Mouse (Mus musculus) macrophage (primary cell): ENCODE data around the gene Fgf18. TPM values are rescaled to one million over a fixed set of nuclear protein-coding genes. Genes with fewer than 3 reads are reported as not detected.

Source experiments
- H3K27ac ChIP-seq: fragments of 350-480 bp; formaldehyde crosslinking; 2 replicates; pipeline ENCODE4 v1.9.0; 2021
- H3K36me3 ChIP-seq: fragments of 350-480 bp; formaldehyde crosslinking; 2 replicates; pipeline ENCODE4 v1.9.0; 2021; ENCODE audit errors: inconsistent target
- H3K4me3 ChIP-seq: fragments of 350-480 bp; formaldehyde crosslinking; 2 replicates; pipeline ENCODE4 v1.9.0; 2021; ENCODE audit errors: inconsistent target
- H3K79me2 ChIP-seq: fragments of 350-480 bp; formaldehyde crosslinking; 2 replicates; pipeline ENCODE4 v1.9.0; 2021; ENCODE audit errors: inconsistent target
- WGBS: methylation state at CpG from one replicate; pipeline ENCODE4 v1.1.7; 2026; ENCODE audit warnings: inconsistent platforms; ENCODE audit not compliant: missing documents; 5-methylcytosine and 5-hydroxymethylcytosine counted together
- polyA plus RNA-seq: library from polyadenylated mRNA; stranded (reverse); fragments of 250-400 nt; gene quantifications from 3 replicates; pipeline ENCODE4 v1.2.4, GENCODE M21; 2018; ENCODE audit warnings: inconsistent platforms

The Fgf18 gene
- polyA plus RNA-seq, 1 experiment from 2014 or later, result not detected

DNA sequence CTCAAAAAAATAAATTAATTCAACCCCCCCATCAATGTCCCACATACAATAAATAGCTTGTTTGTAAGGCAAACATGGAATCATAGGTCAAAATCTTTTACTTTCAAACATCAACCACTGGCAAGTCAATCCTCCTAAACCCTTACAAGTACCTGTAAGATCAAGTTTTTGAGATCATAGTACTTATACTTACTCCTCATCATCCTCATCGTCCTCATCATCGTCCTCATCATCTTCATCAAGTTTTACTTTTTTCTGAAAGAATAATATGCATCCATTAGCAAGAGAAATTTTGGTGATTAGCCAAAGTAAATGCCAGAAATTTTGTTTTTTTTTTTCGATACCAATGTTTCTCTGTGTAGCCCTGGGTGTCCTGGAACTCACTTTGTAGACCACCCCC is 12.5 kb upstream of the Fgf18 start:
- peaks cover 55% of the 10 kb centered on the region for H3K36me3 ChIP-seq
- H3K79me2 ChIP-seq, result peaks cover 46% of the 10 kb centered on the region
- H3K4me3 ChIP-seq, result no peak overlapping the region
- no peak overlapping the region for H3K27ac ChIP-seq
- 100% methylated on average over 3 of the region's 3 CpGs for WGBS

DNA sequence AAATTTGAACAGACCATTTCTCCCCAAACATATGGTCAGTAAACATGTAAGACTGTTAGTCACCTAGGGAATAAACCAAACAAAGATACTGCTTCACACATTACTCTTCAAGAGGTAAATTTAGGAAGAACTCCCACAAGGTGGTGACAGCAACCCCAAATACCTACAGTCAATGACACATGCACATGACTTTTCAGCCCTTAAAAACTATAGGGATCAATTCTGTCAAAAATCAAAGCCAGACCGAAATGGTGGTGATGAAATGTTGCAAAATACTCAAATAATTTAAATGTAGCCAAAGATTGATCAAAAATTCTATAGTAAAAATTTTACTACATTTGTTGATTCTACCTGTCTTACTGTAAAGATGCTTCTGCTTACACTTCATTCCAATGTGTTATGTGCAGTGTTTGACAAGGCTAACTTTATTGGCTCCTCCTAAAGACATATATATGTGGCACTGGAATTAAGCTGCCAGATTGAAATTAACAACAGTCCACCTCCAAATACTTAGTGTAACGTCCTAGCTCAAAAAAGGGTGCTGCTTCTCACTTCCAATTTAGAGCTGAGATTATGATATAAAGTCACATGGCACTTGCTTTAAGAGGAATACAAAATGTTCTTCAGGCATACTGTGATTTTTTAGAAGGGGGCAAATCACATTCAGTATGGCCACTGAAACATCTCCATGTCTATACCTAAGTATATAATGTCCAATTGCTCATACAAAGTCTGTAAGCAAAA is 10.4 kb upstream of the Fgf18 start:
- Histone ChIP-seq H3K27ac (no peak overlapping the region), H3K36me3 (peaks cover 76% of the 10 kb centered on the region), H3K79me2 (peaks cover 44% of the 10 kb centered on the region), H3K4me3 (no peak overlapping the region)
- 83% methylated on average over 2 of the region's 2 CpGs for WGBS

DNA sequence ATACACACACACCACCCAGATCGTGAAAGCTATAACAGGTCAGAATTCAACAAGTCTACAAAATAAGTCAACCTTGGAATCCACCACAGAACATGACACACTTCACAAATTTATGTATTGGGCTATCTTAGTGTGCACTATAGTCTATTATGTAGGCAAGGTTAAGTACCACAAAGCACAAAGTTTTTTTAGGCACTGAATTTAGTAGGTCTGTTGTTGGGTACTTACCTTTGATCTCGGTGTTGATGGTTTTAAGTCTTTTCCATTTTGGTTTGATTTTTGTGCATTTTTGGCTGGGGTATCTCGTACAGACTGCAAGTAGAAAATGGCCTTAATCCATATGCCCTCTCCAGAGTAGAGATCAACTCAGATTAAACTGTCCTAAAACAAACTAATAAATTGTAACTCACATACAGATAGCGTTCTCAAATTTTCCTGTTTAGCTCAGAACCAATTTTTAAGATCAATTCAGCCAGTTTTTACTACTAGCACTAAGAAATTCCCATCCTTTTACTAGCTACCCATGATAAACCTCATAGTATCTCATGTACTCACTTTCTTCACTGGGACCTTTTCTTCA is 9.3 kb upstream of the Fgf18 start:
- 90% methylated on average over 4 of the region's 4 CpGs for WGBS

DNA sequence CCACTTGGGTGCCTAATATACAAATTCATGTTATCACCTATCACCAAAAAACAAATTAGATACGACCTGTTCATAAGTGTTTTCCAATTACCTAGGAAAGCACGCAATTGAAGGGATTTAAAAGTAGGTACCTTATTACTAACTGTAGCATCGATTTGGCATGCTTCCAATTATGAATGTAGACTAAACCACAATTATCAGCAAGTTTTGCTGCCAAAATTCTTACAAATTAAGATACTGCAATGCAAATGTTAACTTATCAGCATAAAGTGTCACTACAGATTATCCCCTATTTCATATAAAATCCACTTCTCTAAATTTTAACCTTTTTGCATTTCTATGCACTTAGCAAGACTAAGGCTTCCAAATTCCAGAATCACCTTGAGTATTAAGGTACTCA is 7.3 kb upstream of the Fgf18 start:
- 94% methylated on average over 3 of the region's 3 CpGs for WGBS
- Histone ChIP-seq H3K36me3 (peaks cover 85% of the 10 kb centered on the region), H3K27ac (no peak overlapping the region), H3K4me3 (no peak overlapping the region), H3K79me2 (peaks cover 13% of the 10 kb centered on the region)

More for the DNA sequence above, 9.3 kb upstream of the Fgf18 start:
- Histone ChIP-seq H3K27ac (no peak overlapping the region), H3K36me3 (peaks cover 84% of the 10 kb centered on the region), H3K79me2 (peaks cover 33% of the 10 kb centered on the region), H3K4me3 (no peak overlapping the region)

DNA sequence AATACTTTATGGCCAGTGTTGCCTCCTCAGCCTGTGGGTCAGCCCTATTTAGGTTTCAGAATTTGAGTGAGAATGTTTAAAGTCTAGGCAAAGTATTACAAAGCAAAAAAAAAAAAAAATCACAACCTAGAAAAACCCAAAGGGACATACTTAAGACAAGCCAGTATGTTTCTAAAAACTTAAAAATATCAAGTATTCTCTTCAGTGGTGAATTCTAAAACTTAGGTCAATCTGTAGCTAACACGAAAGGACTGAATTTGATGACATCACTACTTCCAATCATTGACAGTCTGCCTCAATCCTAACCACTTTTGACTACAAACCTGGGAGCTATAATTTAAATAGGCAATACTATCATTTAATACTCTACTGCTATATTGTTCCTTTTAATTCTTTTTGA is 5.8 kb upstream of the Fgf18 start:
- no peaks in the 10 kb centered on the region for H3K79me2 ChIP-seq
- 100% methylated on average over 1 of the region's 1 CpGs for WGBS

DNA sequence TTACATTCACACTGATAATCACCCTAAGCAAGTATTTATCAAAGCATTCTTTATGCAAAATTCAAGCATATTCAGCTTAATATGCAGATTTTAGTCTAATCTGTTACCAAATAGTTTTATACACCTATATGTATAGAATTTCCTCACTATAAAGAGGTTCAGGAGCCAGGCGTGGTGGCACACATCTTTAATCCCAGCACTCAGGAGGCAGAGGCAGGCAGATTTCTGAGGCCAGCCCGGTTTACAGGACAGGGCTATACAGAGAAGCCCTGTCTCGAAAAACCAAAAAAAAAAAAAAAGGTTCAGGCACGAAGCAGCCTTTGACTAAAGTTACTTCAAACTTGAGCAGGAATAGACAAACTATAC is 4.6 kb upstream of the Fgf18 start:
- 92% methylated on average over 4 of the region's 4 CpGs for whole genome bisulfite sequencing
- Histone ChIP-seq H3K79me2 (no peaks in the 10 kb centered on the region), H3K36me3 (peaks cover 59% of the 10 kb centered on the region), H3K27ac (no peak overlapping the region), H3K4me3 (no peak overlapping the region)

More for the DNA sequence above, 5.8 kb upstream of the Fgf18 start:
- Histone ChIP-seq H3K27ac (no peak overlapping the region), H3K4me3 (no peak overlapping the region), H3K36me3 (peaks cover 72% of the 10 kb centered on the region)

DNA sequence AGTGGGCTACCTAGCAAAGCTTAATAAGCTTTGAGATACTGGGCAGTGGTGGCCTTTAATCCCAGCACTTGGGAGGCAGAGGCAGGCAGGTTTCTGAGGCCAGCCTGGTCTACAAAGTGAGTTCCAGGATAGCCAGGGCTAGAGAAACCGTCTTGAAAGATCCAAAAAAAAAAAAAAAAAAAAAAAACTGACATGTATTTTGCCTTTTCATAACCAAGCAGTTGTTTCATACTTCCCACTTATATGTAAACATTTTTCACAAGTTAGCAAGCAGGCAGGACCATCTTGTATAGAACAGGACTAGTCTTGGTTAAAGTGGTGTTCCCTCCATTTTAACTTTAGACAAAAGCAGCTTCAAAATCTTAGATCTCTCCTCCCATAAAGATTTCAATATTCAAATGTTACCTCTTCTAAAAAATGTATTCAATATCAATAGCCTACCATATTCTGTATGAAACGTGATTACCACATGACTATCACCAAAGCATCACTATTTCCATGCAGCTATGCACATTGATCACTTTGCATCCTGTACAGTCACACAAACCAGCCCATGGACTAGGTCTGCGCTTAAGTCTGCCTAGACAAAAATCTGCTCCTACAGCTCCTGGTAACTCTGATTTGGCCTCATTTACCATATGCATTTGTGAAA is 4.1 kb upstream of the Fgf18 start:
- no peaks in the 10 kb centered on the region for H3K79me2 ChIP-seq
- H3K36me3 ChIP-seq, result peaks cover 54% of the 10 kb centered on the region
- 78% methylated on average over 3 of the region's 3 CpGs for WGBS
- H3K4me3 ChIP-seq, result no peak overlapping the region
- H3K27ac ChIP-seq, result no peak overlapping the region

DNA sequence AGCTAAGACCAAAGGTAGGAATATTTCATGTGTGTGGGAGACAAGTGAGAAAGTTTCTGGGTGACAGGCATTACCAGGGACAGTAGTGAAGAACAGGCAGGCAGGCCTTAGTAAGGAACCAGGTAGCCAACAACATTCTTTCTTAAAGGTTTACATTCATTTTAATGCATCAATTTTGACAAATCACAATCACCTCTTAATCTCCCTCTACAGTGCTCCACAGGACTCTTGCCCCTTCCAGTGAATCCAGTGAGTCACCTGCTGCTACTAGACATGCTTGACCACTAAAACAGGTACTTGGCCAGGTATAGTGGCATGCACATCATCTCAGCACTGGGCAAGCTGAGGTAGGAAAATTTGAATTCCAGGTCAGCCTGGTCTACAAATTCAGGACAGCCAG is 3.2 kb upstream of the Fgf18 start:
- H3K27ac ChIP-seq, result no peak overlapping the region
- H3K4me3 ChIP-seq, result no peak overlapping the region
- peaks cover 48% of the 10 kb centered on the region for H3K36me3 ChIP-seq
- H3K79me2 ChIP-seq, result no peaks in the 10 kb centered on the region

DNA sequence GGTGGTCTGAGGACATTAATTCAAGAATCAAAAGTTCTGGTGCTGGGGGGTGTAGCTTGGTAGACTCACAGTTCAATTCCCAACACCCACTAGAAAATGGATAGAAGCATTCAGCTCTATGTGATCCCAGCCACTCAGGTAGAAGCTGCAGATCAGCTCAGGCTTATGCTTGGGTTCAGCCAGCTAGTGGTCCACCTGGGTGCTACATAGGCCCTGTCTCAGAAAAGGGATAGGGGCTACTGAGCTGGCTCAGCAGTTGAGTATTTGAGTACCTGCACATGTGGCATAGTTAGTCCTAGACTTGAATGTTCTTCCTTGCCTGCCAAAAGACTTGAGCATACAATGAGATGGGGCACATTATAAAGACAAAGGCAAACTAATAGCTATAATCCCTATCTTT is 2.3 kb upstream of the Fgf18 start:
- peaks cover 39% of the 10 kb centered on the region for H3K36me3 ChIP-seq

DNA sequence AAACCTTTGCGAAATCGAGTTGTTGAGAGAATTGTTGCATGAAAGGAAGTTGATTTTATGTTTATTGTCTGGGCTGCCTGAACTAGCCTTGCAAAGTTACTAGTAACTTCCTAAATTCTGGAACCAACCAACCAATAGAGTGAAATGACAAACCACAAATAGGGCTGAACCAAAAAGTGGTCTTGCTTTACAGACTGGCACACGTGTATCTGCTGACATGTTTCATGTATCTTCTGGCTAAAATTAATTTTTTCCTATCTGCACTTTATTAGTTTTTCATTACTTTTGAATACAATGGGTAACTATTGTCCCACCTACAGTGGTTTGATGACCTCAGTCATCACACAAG is 1.9 kb upstream of the Fgf18 start:
- Histone ChIP-seq H3K27ac (no peak overlapping the region), H3K79me2 (no peaks in the 10 kb centered on the region), H3K36me3 (peaks cover 35% of the 10 kb centered on the region), H3K4me3 (no peak overlapping the region)
- 13% methylated on average over 3 of the region's 3 CpGs for WGBS

More for the DNA sequence above, 2.3 kb upstream of the Fgf18 start:
- Histone ChIP-seq H3K27ac (no peak overlapping the region), H3K79me2 (no peaks in the 10 kb centered on the region), H3K4me3 (no peak overlapping the region)

DNA sequence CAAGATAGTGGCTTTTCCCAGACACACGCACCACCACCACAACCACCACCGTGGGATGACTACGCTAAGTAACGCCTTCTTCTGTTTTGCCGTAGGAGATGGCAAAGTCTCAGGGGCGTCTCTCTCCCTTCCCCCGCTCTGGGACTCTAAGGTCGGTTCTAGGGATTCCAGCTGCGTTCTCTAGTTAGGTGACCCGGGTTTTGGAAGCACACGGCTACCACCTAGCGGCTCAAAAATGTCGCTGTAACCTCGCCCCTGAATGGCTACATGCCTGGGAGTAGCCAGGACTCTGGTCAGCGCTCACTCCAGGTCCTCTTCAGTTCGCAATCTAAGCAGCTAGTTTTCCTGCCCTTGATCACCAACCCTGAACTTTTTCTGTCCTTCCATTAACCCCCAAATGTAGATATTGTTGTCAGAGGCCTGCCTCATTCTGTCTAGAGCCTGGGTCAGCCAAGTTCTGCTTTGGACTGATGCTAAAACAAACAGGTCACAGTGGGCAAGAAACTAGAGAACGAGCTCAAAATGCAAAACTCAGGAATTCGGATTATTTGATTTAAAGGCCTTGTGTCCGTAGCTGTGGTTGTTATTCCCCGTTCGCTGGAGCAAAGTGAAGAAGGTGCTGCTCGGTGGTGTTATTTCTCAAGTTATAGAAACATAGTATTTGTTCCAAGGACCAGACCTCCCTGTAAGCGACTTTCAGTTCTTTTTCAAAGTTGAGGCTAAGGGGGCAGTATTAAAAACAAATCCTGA is 1.3 kb upstream of the Fgf18 start:
- Histone ChIP-seq H3K4me3 (no peak overlapping the region), H3K27ac (no peak overlapping the region), H3K79me2 (no peaks in the 10 kb centered on the region), H3K36me3 (peaks cover 29% of the 10 kb centered on the region)
- WGBS, result 19% methylated on average over 23 of the region's 23 CpGs

DNA sequence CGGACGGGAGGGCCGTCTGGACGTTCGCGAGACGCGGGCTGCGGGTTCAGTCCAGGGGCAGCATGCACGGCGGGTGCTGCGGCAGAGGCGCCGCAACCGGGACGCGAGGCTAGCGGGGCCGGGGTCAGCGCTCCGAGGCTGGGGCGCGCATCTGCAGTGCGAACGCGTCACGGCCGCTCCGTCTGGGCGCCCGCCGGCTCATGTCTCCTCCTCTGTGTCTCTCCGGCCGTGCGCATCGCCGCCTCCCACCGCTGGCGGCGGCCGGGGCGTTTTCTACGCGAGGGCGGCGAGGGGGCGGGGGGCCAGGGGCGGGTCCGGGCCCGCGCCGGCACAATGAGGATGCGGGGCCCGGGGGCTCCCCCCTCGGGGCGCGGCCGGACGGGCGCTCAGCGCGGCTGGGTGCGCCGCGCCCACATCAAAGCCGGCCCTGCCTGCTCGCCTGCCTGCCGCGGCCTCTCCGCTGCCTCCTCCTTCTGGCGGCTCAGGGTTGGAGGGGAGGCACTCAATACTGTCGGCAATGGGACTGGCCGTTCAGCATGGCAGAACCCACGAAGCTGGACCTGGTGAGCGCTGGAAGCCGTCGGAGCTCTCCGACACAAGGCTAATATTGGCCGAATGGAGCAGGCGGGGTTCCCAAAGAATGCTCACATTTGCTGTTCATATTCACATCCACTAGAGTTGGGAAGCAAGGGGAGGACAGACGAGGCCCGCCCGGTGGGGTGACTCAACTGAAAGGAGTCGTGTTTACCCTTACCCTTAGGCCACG is 555 bp upstream of the Fgf18 start:
- no peak overlapping the region for H3K27ac ChIP-seq
- peaks cover 22% of the 10 kb centered on the region for H3K36me3 ChIP-seq
- H3K4me3 ChIP-seq, result no peak overlapping the region
- no peaks in the 10 kb centered on the region for H3K79me2 ChIP-seq
- 2% methylated on average over 85 of the region's 85 CpGs for WGBS

DNA sequence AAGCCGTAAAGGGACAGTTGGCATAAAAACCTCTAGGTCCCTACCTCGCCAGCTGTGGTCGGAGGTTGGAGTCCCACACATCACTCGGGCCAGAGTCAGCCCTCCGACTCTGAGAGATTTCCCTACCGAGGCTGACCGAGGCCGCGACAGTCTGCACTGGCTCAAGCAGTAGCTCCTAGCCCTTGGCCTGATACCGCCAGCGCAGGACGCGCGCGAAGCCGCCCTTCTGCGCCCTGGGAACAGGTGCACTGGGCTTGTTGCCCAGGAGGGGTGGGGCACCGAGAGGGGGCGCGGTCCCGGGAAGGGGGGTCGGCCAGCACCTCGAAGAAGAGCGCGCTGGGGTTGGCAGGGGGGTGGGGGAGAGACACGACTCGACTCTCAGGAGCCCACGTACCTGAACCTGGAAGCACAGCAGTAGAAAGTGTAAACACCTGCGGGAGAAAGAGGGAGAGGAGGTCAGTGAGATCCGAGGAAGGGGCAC is 509 bp downstream of the Fgf18 start:
- no peak overlapping the region for H3K27ac ChIP-seq
- H3K4me3 ChIP-seq, result no peak overlapping the region
- 6% methylated on average over 30 of the region's 30 CpGs for WGBS
- H3K79me2 ChIP-seq, result no peaks in the 10 kb centered on the region
- H3K36me3 ChIP-seq, result peaks cover 14% of the 10 kb centered on the region; the same call in 1 of the 2 replicates

DNA sequence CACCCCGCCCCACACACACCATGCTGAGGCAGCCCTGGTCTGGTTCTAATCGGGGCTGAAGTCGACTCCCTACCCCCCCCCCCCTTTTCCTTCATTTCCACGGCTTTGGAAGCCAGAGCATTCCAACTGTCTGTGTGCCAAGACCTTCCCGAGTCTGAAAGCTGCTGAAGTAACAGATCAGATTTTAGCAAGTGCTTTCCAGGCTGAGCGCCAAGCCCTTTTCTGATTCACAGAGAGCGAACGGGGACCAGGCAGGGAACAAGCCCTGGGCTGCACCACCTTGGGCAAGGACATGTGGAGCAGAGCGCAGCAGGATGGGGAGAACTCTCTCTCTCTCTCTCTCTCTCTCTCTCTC is 1.1 kb downstream of the Fgf18 start:
- 27% methylated on average over 5 of the region's 9 CpGs for WGBS
- Histone ChIP-seq H3K79me2 (no peaks in the 10 kb centered on the region), H3K4me3 (no peak overlapping the region), H3K27ac (no peak overlapping the region), H3K36me3 (peaks cover 8% of the 10 kb centered on the region; the same call in 1 of the 2 replicates)
